Mouse (Mus musculus) activated CD4-positive, CD25-positive, alpha-beta regulatory T cell, adult 9 weeks (primary cell): ENCODE results near the gene Crip1. TPM values are rescaled to one million over a fixed set of nuclear protein-coding genes. Genes with fewer than 3 reads are reported as not detected.

Experiments used
- polyA plus RNA-seq: library from polyadenylated mRNA; unstranded; fragments of 100-300 nt; shearing (Covaris generic); gene quantifications from one replicate; pipeline ENCODE4 v1.2.1, GENCODE M21; 2017

Gene Crip1
- polyA plus RNA-seq: 1,248 TPM

GRCm38 (mm10) chr12:113146112-113147057 is at the start of gene Crip1:
TSS of gene Crip1 (plus strand) at chr12:113146316.

GRCm38 (mm10) chr12:113097749-113098281 is 48.3 kb upstream of the Crip1 start, which contains the start of gene Mta1:
TSS of gene Mta1 (plus strand) at chr12:113098278.

GRCm38 (mm10) chr12:113139908-113140615 is 6.1 kb upstream of the Crip1 start, which contains the start of gene Crip2:
TSS of gene Crip2 (plus strand) at chr12:113140236.

GRCm38 (mm10) chr12:113155887-113156539 is 9.9 kb downstream of the Crip1 start, which contains the start of gene Tedc1:
TSS of gene Tedc1 (plus strand) at chr12:113156421.

GRCm38 (mm10) chr12:113185442-113186291 is 39.6 kb downstream of the Crip1 start, which contains the start of gene Tmem121:
TSS of gene Tmem121 (plus strand) at chr12:113185930.

Other genes starting within 250 kb of the Crip1 start
- gene Jag2, start 216.5 kb upstream of the Crip1 start, polyA plus RNA-seq: 1.0 TPM
- gene Nudt14, start 204.2 kb upstream of the Crip1 start, polyA plus RNA-seq: 48.1 TPM
- gene Btbd6, start 169.8 kb upstream of the Crip1 start, polyA plus RNA-seq: 7.9 TPM
- 17.5 TPM for gene Brf1, start 145.6 kb upstream of the Crip1 start, polyA plus RNA-seq
- 3.6 TPM for gene Pacs2, start 131.8 kb upstream of the Crip1 start, polyA plus RNA-seq
- gene Tex22, start 71.8 kb upstream of the Crip1 start, polyA plus RNA-seq: 0.54 TPM
- gene Mta1, start 48.0 kb upstream of the Crip1 start, polyA plus RNA-seq: 3.0 TPM
- 7.3 TPM for gene Crip2, start 6.1 kb upstream of the Crip1 start, polyA plus RNA-seq
- 8.7 TPM for gene Tedc1, start 10.1 kb downstream of the Crip1 start, polyA plus RNA-seq
- not detected for gene Tmem121, start 39.6 kb downstream of the Crip1 start, polyA plus RNA-seq